Mouse (Mus musculus) lung, adult 2 months (tissue): Measurements from ENCODE around the gene Tmppe.

Source experiments
- CTCF ChIP-seq: fragments of 200-500 bp; IDR thresholded peaks from 2 replicates; pipeline ENCODE4 v1.5.1; 2011; ENCODE audit warnings: mild to moderate bottlenecking, low read length, control low read depth; ENCODE audit not compliant: insufficient read depth
- POLR2A ChIP-seq: fragments of 200-500 bp; IDR thresholded peaks from 2 replicates; pipeline ENCODE4 v1.6.1; 2011; ENCODE audit warnings: low read depth, mild to moderate bottlenecking, control low read depth, low read length, borderline replicate concordance; ENCODE audit errors: extremely low read depth

- TF ChIP-seq CTCF, result peak; percentile 77
- TF ChIP-seq POLR2A, result no peak
These were observed 14.8 kb downstream of the Tmppe start for GRCm38 (mm10) chr9:114415701-114416100.
